Mouse (Mus musculus): Measurements from ENCODE around the gene Dse.

GRCm38 (mm10) chr10:34235384-34235783 is 27.9 kb upstream of the Dse start:
- no peak for TF ChIP-seq POLR2A (IDR thresholded peaks at IDR 0.05; ENCODE audit: extremely low read depth, insufficient read depth, low read length)
- no peak for TF ChIP-seq CTCF (IDR thresholded peaks at IDR 0.05; ENCODE audit: low read depth, low read length)

All from liver, adult 2 months (tissue).